Mouse (Mus musculus): ENCODE measurements at regions not wholly inside any gene's neighbourhood (a gene's known extent, or its start where the extent isn't known, plus 50 kb on each side); places are given as distances from the start of the nearest gene placed in this dataset.
A peak's percentile ranks its signal among the peaks of the same experiment; 100 is the strongest.

- no peaks in the 10 kb centered on the region for H3K36me3 ChIP-seq (ENCODE audit: control insufficient read depth, insufficient read depth, low read length)
- no peak for DNase-seq (ENCODE audit: extremely low read depth, low read depth, low spot score)
- no peak overlapping the region for H3K9ac ChIP-seq (ENCODE audit: low read depth, low read length)
- 67% methylated on average over 4 of the region's 4 CpGs for WGBS
- H3K4me1 ChIP-seq (ENCODE audit: control insufficient read depth, insufficient read depth, low read length): no peaks in the 10 kb centered on the region
- no peak overlapping the region for H3K4me3 ChIP-seq (ENCODE audit: insufficient read depth, low read depth, low read length)
- no peak overlapping the region for H3K27ac ChIP-seq (replicated peaks; ENCODE audit: insufficient read depth, low read depth, low read length)
- TF ChIP-seq POLR2A (IDR thresholded peaks at IDR 0.05; ENCODE audit: extremely low read depth, insufficient read depth, low read length): no peak
- no peak for TF ChIP-seq CTCF (IDR thresholded peaks at IDR 0.05; ENCODE audit: low read depth, low read length)
- no peaks in the 10 kb centered on the region for H3K79me2 ChIP-seq (ENCODE audit: control insufficient read depth, insufficient read depth, low read length)
- H3K27me3 ChIP-seq (ENCODE audit: control insufficient read depth, insufficient read depth, low read length): no peaks in the 10 kb centered on the region
These were observed 688.7 kb downstream of the Iqcm start for GRCm38 (mm10) chr8:76137219-76137618.

- no peak overlapping the region for H3K9ac ChIP-seq (ENCODE audit: low read depth, low read length)
- no peak for TF ChIP-seq CTCF (IDR thresholded peaks at IDR 0.05; ENCODE audit: low read depth, low read length)
- no peak for TF ChIP-seq POLR2A (IDR thresholded peaks at IDR 0.05; ENCODE audit: extremely low read depth, insufficient read depth, low read length)
- WGBS: 60% methylated on average over 4 of the region's 4 CpGs
- H3K27ac ChIP-seq (replicated peaks; ENCODE audit: insufficient read depth, low read depth, low read length): no peak overlapping the region
- DNase-seq (ENCODE audit: extremely low read depth, low read depth, low spot score): no peak
- H3K36me3 ChIP-seq (ENCODE audit: control insufficient read depth, insufficient read depth, low read length): no peaks in the 10 kb centered on the region
- H3K79me2 ChIP-seq (ENCODE audit: control insufficient read depth, insufficient read depth, low read length): no peaks in the 10 kb centered on the region
- H3K27me3 ChIP-seq (ENCODE audit: control insufficient read depth, insufficient read depth, low read length): no peaks in the 10 kb centered on the region
- no peaks in the 10 kb centered on the region for H3K4me1 ChIP-seq (ENCODE audit: control insufficient read depth, insufficient read depth, low read length)
- no peak overlapping the region for H3K4me3 ChIP-seq (ENCODE audit: insufficient read depth, low read depth, low read length)
These were observed 700.2 kb downstream of the Iqcm start for GRCm38 (mm10) chr8:76148681-76149080.

DNA sequence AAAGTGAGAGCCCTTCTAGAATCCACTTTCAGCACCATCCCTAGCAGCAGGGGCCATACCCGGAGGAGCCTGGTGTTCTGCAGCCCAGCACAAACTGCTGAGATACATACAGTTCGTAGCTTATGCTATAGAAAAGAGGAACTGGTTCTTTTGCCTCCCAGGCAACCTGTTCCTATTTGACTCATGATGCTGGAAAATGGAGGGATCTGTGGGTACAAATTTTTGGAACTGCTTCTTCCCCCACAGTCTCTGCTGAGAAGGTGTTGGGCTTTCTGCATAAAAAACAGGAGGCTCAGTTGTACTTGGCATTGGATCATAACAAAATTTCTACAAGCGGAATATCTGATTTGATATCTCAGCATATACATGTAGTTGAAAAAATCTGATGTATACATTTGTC, 716.7 kb upstream of the Nr3c2 start:
- TF ChIP-seq POLR2A (IDR thresholded peaks at IDR 0.05; ENCODE audit: extremely low read depth, insufficient read depth, low read length): no peak
- TF ChIP-seq CTCF (IDR thresholded peaks at IDR 0.05; ENCODE audit: low read depth, low read length): no peak
- no peaks in the 10 kb centered on the region for H3K36me3 ChIP-seq (ENCODE audit: control insufficient read depth, insufficient read depth, low read length)
- 83% methylated on average over 3 of the region's 3 CpGs for WGBS
- no peak overlapping the region for H3K27ac ChIP-seq (replicated peaks; ENCODE audit: insufficient read depth, low read depth, low read length)
- no peak overlapping the region for H3K4me3 ChIP-seq (ENCODE audit: insufficient read depth, low read depth, low read length)
- no peaks in the 10 kb centered on the region for H3K4me1 ChIP-seq (ENCODE audit: control insufficient read depth, insufficient read depth, low read length)
- no peaks in the 10 kb centered on the region for H3K79me2 ChIP-seq (ENCODE audit: control insufficient read depth, insufficient read depth, low read length)
- no peaks in the 10 kb centered on the region for H3K27me3 ChIP-seq (ENCODE audit: control insufficient read depth, insufficient read depth, low read length)
- no peak for DNase-seq (ENCODE audit: extremely low read depth, low read depth, low spot score)
- no peak overlapping the region for H3K9ac ChIP-seq (ENCODE audit: low read depth, low read length)

- Histone ChIP-seq H3K4me1 (ENCODE audit: control insufficient read depth, insufficient read depth, low read length) (no peaks in the 10 kb centered on the region), H3K9ac (ENCODE audit: low read depth, low read length) (no peak overlapping the region), H3K36me3 (ENCODE audit: control insufficient read depth, insufficient read depth, low read length) (no peaks in the 10 kb centered on the region), H3K27ac (replicated peaks; ENCODE audit: insufficient read depth, low read depth, low read length) (no peak overlapping the region), H3K27me3 (ENCODE audit: control insufficient read depth, insufficient read depth, low read length) (no peaks in the 10 kb centered on the region), H3K79me2 (ENCODE audit: control insufficient read depth, insufficient read depth, low read length) (no peaks in the 10 kb centered on the region), H3K4me3 (ENCODE audit: insufficient read depth, low read depth, low read length) (no peak overlapping the region)
- TF ChIP-seq CTCF (IDR thresholded peaks at IDR 0.05; ENCODE audit: low read depth, low read length) (no peak), POLR2A (IDR thresholded peaks at IDR 0.05; ENCODE audit: extremely low read depth, insufficient read depth, low read length) (no peak)
- DNase-seq (ENCODE audit: extremely low read depth, low read depth, low spot score): no peak
These were observed 715.4 kb upstream of the Nr3c2 start for GRCm38 (mm10) chr8:76183836-76184235.

DNA sequence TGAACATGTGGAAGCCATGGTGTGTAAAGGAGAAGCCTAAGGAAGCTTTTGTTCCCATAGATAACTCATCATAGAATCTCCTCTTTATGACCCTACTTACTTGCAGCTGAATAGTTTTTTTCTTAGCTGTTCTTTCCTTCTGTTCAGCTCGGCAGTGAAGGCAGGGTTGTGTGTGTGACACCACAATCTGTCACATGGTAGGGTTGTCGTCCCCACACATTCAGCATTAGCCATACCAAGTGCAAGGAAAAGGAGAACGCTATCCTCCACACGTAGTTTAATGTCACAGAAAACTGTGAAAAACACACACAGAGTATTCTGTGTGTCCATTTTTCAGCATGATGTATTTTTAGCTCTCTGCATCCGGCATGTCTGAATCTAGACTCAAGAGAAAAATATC, 711.9 kb upstream of the Nr3c2 start:
- no peak for TF ChIP-seq CTCF (IDR thresholded peaks at IDR 0.05; ENCODE audit: low read depth, low read length)
- no peak for TF ChIP-seq POLR2A (IDR thresholded peaks at IDR 0.05; ENCODE audit: extremely low read depth, insufficient read depth, low read length)
- 72% methylated on average over 5 of the region's 5 CpGs for WGBS
- no peaks in the 10 kb centered on the region for H3K36me3 ChIP-seq (ENCODE audit: control insufficient read depth, insufficient read depth, low read length)
- H3K4me3 ChIP-seq (ENCODE audit: insufficient read depth, low read depth, low read length): no peak overlapping the region
- H3K27me3 ChIP-seq (ENCODE audit: control insufficient read depth, insufficient read depth, low read length): no peaks in the 10 kb centered on the region
- no peak overlapping the region for H3K27ac ChIP-seq (replicated peaks; ENCODE audit: insufficient read depth, low read depth, low read length)
- no peaks in the 10 kb centered on the region for H3K79me2 ChIP-seq (ENCODE audit: control insufficient read depth, insufficient read depth, low read length)
- H3K4me1 ChIP-seq (ENCODE audit: control insufficient read depth, insufficient read depth, low read length): no peaks in the 10 kb centered on the region
- no peak overlapping the region for H3K9ac ChIP-seq (ENCODE audit: low read depth, low read length)
- no peak for DNase-seq (ENCODE audit: extremely low read depth, low read depth, low spot score)

DNA sequence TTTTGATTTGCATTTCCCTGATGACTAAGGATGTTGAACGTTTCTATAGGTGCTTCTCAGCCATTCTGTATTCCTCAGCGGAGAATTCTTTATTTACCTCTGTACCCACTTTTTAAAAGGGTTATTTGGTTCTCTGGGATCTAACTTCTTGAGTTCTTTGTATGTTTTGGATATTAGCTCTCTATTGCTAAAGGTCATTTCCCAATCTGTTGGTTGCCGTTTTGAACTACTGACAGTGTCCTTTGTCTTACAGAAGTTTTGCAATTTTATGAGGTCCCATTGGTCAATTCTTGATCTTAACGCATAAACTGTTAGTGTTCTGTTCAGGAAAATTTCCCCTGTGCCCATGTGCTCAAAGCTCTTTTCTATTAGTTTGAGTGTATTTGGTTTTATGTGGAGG, 687.4 kb upstream of the Nr3c2 start:
- no peaks in the 10 kb centered on the region for H3K79me2 ChIP-seq (ENCODE audit: control insufficient read depth, insufficient read depth, low read length)
- H3K36me3 ChIP-seq (ENCODE audit: control insufficient read depth, insufficient read depth, low read length): no peaks in the 10 kb centered on the region
- TF ChIP-seq POLR2A (IDR thresholded peaks at IDR 0.05; ENCODE audit: extremely low read depth, insufficient read depth, low read length): no peak
- TF ChIP-seq CTCF (IDR thresholded peaks at IDR 0.05; ENCODE audit: low read depth, low read length): no peak
- DNase-seq (ENCODE audit: extremely low read depth, low read depth, low spot score): peak; percentile 24
- no peaks in the 10 kb centered on the region for H3K27me3 ChIP-seq (ENCODE audit: control insufficient read depth, insufficient read depth, low read length)
- H3K4me1 ChIP-seq (ENCODE audit: control insufficient read depth, insufficient read depth, low read length): no peaks in the 10 kb centered on the region
- no peak overlapping the region for H3K4me3 ChIP-seq (ENCODE audit: insufficient read depth, low read depth, low read length)
- no peak overlapping the region for H3K27ac ChIP-seq (replicated peaks; ENCODE audit: insufficient read depth, low read depth, low read length)
- H3K9ac ChIP-seq (ENCODE audit: low read depth, low read length): no peak overlapping the region
- 67% methylated on average over 4 of the region's 4 CpGs for WGBS
